ENCODE assay signal across 8 mouse cellular contexts in genomic region chr2:26020714-26021560, GRCm38 (mm10). TPM values are rescaled to one million over a fixed set of nuclear protein-coding genes. Genes with fewer than 3 reads are reported as not detected.
DNase-seq lines count a peak whose midpoint lies in the region; ATAC-seq and TF ChIP-seq lines count a peak whose summit lies in the region.

No protein-coding gene starts in this region.

- peak; percentile 30 for ATAC-seq in hindbrain, postnatal 0 days
- ATAC-seq in megakaryocyte-erythroid progenitor cell, adult 5-6 weeks (replicated peaks; ENCODE audit: low FRiP score, low TSS enrichment, poor library complexity, severe bottlenecking): peak; percentile 46

- H3K27ac ChIP-seq in testis, adult 2 months (ENCODE audit: control insufficient read depth, insufficient read depth, low read depth, low read length): peak overlapping the region; percentile 32; the same call in 1 of the 2 replicates
- peak overlapping the region; percentile 93 for H3K27ac ChIP-seq in hindbrain, postnatal 0 days
- H3K27ac ChIP-seq in small intestine, adult 2 months (ENCODE audit: insufficient read depth, low read depth, low read length): peak overlapping the region; percentile 93

- no peak for DNase-seq in testis, postnatal 14 days (ENCODE audit: low spot score)
- DNase-seq in cerebellum, postnatal 10 days: peak; percentile 94 to 95
- DNase-seq in frontal cortex, postnatal 14 days (ENCODE audit: low spot score in 2 of 2): peak; percentile 26 to 37
- DNase-seq in hindbrain, postnatal 0 days (ENCODE audit: low spot score): peak; percentile 66
- peak; percentile 76 for DNase-seq in left cerebral cortex, postnatal 4 days

- no peaks in the 10 kb centered on the region for H3K27me3 ChIP-seq in testis, adult 2 months (ENCODE audit: control insufficient read depth, insufficient read depth, low read length)
- no peaks in the 10 kb centered on the region for H3K27me3 ChIP-seq in hindbrain, postnatal 0 days (ENCODE audit: insufficient read depth, low read length)
- H3K27me3 ChIP-seq in small intestine, adult 2 months (ENCODE audit: control insufficient read depth, insufficient read depth, low read length): no peaks in the 10 kb centered on the region

- H3K36me3 ChIP-seq in testis, adult 2 months (ENCODE audit: control insufficient read depth, insufficient read depth, low read length): no peaks in the 10 kb centered on the region
- H3K36me3 ChIP-seq in hindbrain, postnatal 0 days (ENCODE audit: insufficient read depth, low read length): no peaks in the 10 kb centered on the region
- H3K36me3 ChIP-seq in small intestine, adult 2 months (ENCODE audit: control insufficient read depth, insufficient read depth, low read length): peaks cover 3% of the 10 kb centered on the region; the same call in 1 of the 2 replicates

- intact Hi-C loops in left cerebral cortex, postnatal 4 days (cut with DNase I): loop anchor here (5.0 to 10.0 kb wide), 2 partner anchors 121 to 254 kb away; no protein-coding TSS in a partner anchor

- H3K9me3 ChIP-seq in hindbrain, postnatal 0 days (ENCODE audit: low read length): no peaks in the 10 kb centered on the region

- no peak for TF ChIP-seq CTCF in testis, adult 2 months (IDR thresholded peaks at IDR 0.05; ENCODE audit: control insufficient read depth, insufficient read depth, insufficient replicate concordance, low read depth, low read length)
- no peak for TF ChIP-seq CTCF in hindbrain, postnatal 0 days (IDR thresholded peaks at IDR 0.05; ENCODE audit: low read depth)
- no peak for TF ChIP-seq CTCF in small intestine, adult 2 months (IDR thresholded peaks at IDR 0.05; ENCODE audit: extremely low read depth, insufficient read length, insufficient replicate concordance, low read depth, low read length)

- H3K4me3 ChIP-seq in testis, adult 2 months (ENCODE audit: control insufficient read depth, low read depth, low read length): peak overlapping the region; percentile 92
- peak overlapping the region; percentile 72 for H3K4me3 ChIP-seq in hindbrain, postnatal 0 days (ENCODE audit: low read length)
- H3K4me3 ChIP-seq in small intestine, adult 2 months (ENCODE audit: low read depth, low read length): peak overlapping the region; percentile 80

- TF ChIP-seq POLR2A in testis, adult 2 months (IDR thresholded peaks at IDR 0.05; ENCODE audit: control insufficient read depth, low read depth, low read length): no peak
- no peak; the same call in 1 of the 2 replicates for TF ChIP-seq POLR2A in small intestine, adult 2 months (IDR thresholded peaks at IDR 0.05; ENCODE audit: low read depth, low read length)

- peak overlapping the region; percentile 80 for H3K9ac ChIP-seq in hindbrain, postnatal 0 days (replicated peaks; ENCODE audit: low read length)

- WGBS in hindbrain, postnatal 0 days: 2% methylated on average over 38 of the region's 38 CpGs
- WGBS in small intestine, adult 2 months: 1% methylated on average over 38 of the region's 38 CpGs

- peaks cover 3% of the 10 kb centered on the region for H3K4me1 ChIP-seq in testis, adult 2 months (ENCODE audit: control insufficient read depth, insufficient read depth, low read length)
- H3K4me1 ChIP-seq in hindbrain, postnatal 0 days (ENCODE audit: insufficient read depth, low read length): peaks cover 11% of the 10 kb centered on the region
- peaks cover 8% of the 10 kb centered on the region for H3K4me1 ChIP-seq in small intestine, adult 2 months (ENCODE audit: control insufficient read depth, insufficient read depth, insufficient read length, low read length)

- peak overlapping the region; percentile 84 for H3K4me2 ChIP-seq in hindbrain, postnatal 0 days (ENCODE audit: low read depth, low read length)

RNA-seq across cellular contexts. Expression of gene Ubac1, which starts 0.6 kb away (rescaled TPM):
- 65.1 and 71.2 TPM in 2 replicates for polyA plus RNA-seq in testis, adult 2 months (2012; rRNA removed)
- total RNA-seq in hindbrain, postnatal 0 days (2014; rRNA removed): 93.6 and 131 TPM in 2 replicates
- polyA plus RNA-seq in hindbrain, postnatal 0 days (2015; fragmentation: Nextera tagmentation; extraction: Ambion mirVana): 148 and 150 TPM in 2 replicates
- 10 to 100 TPM; 90.5 to 92.0 TPM for total RNA-seq in left cerebral cortex, postnatal 4 days (2021)
- total RNA-seq in megakaryocyte-erythroid progenitor cell, adult 5-6 weeks (2014; fragmentation: Nextera tagmentation): 185 and 204 TPM in 2 replicates
- 100 and 151 TPM in 2 replicates for total RNA-seq in megakaryocyte-erythroid progenitor cell, adult 5-6 weeks (2017)
- 33.8 and 55.1 TPM in 2 replicates for polyA plus RNA-seq in small intestine, adult 2 months (2012; rRNA removed)

RNA-seq across cellular contexts. Expression of gene Camsap1, which starts 37.9 kb away (rescaled TPM):
- 108 and 125 TPM in 2 replicates for polyA plus RNA-seq in testis, adult 2 months (2012; rRNA removed)
- total RNA-seq in hindbrain, postnatal 0 days (2014; rRNA removed): 98.7 and 106 TPM in 2 replicates
- polyA plus RNA-seq in hindbrain, postnatal 0 days (2015; fragmentation: Nextera tagmentation; extraction: Ambion mirVana): 44.1 and 56.8 TPM in 2 replicates
- 100 to 1,000 TPM; 195 to 203 TPM for total RNA-seq in left cerebral cortex, postnatal 4 days (2021)
- total RNA-seq in megakaryocyte-erythroid progenitor cell, adult 5-6 weeks (2014; fragmentation: Nextera tagmentation): 18.2 and 37.5 TPM in 2 replicates
- total RNA-seq in megakaryocyte-erythroid progenitor cell, adult 5-6 weeks (2017): 25.9 and 44.6 TPM in 2 replicates
- 4.4 and 4.6 TPM in 2 replicates for polyA plus RNA-seq in small intestine, adult 2 months (2012; rRNA removed)

Comparison
In these comparisons a context has a peak if more than half of its experiments do, and no peak if none do; other contexts are left out.
1. H3K27ac ChIP-seq: peak in every context shown above with its lines; median percentile 93 in hindbrain, postnatal 0 days; 93 in small intestine, adult 2 months; 32 in testis, adult 2 months.